Mouse (Mus musculus) testis, adult 2 months (tissue): ENCODE data around the gene Atp6v1g2. TPM values are rescaled to one million over a fixed set of nuclear protein-coding genes. Genes with fewer than 3 reads are reported as not detected.

ENCODE experiments used
- H3K27ac ChIP-seq: fragments of 200-500 bp; 2 replicates; pipeline ENCODE4 v1.5.1; 2012; ENCODE audit warnings: low read depth, low read length; ENCODE audit not compliant: control insufficient read depth, insufficient read depth
- H3K27me3 ChIP-seq: fragments of 200-500 bp; 2 replicates; pipeline ENCODE4 v1.6.1; 2012; ENCODE audit warnings: mild to moderate bottlenecking, low read length, moderate library complexity; ENCODE audit not compliant: control insufficient read depth, insufficient read depth
- H3K36me3 ChIP-seq: fragments of 200-500 bp; 2 replicates; pipeline ENCODE4 v1.6.1; 2012; ENCODE audit warnings: mild to moderate bottlenecking, low read length; ENCODE audit not compliant: control insufficient read depth, insufficient read depth
- H3K4me1 ChIP-seq: fragments of 200-500 bp; 2 replicates; pipeline ENCODE4 v1.6.1; 2012; ENCODE audit warnings: low read length; ENCODE audit not compliant: control insufficient read depth, insufficient read depth
- H3K4me3 ChIP-seq: fragments of 200-500 bp; 2 replicates; pipeline ENCODE4 v1.5.1; 2012; ENCODE audit warnings: low read depth, mild to moderate bottlenecking, low read length, moderate library complexity, mixed read lengths; ENCODE audit not compliant: control insufficient read depth
- CTCF ChIP-seq: fragments of 200-500 bp; IDR thresholded peaks from 2 replicates; pipeline ENCODE4 v1.5.1; 2012; ENCODE audit warnings: low read depth, mild to moderate bottlenecking, inconsistent platforms, low read length, moderate library complexity; ENCODE audit not compliant: control insufficient read depth, insufficient read depth, insufficient replicate concordance
- POLR2A ChIP-seq: fragments of 200-500 bp; IDR thresholded peaks from 2 replicates; pipeline ENCODE4 v1.6.1; 2012; ENCODE audit warnings: low read depth, mild to moderate bottlenecking, inconsistent platforms, low read length, moderate library complexity; ENCODE audit not compliant: control insufficient read depth
- polyA plus RNA-seq: library from polyadenylated mRNA; depleted of rRNA; stranded (reverse); fragments of >200 nt; gene quantifications from 2 replicates; pipeline ENCODE4 v1.2.3, GENCODE M21; 2012

The Atp6v1g2 gene
- polyA plus RNA-seq, 1 experiment = 11.7 TPM

GRCm38 (mm10) chr17:35219601-35220041 is 13.8 kb upstream of the Atp6v1g2 start:
- no peaks in the 10 kb centered on the region for H3K27me3 ChIP-seq
- TF ChIP-seq CTCF (no peak), POLR2A (no peak)
- H3K27ac ChIP-seq = no peak overlapping the region
- peaks cover 10% of the 10 kb centered on the region for H3K4me1 ChIP-seq
- H3K36me3 ChIP-seq = no peaks in the 10 kb centered on the region
- no peak overlapping the region for H3K4me3 ChIP-seq

DNA sequence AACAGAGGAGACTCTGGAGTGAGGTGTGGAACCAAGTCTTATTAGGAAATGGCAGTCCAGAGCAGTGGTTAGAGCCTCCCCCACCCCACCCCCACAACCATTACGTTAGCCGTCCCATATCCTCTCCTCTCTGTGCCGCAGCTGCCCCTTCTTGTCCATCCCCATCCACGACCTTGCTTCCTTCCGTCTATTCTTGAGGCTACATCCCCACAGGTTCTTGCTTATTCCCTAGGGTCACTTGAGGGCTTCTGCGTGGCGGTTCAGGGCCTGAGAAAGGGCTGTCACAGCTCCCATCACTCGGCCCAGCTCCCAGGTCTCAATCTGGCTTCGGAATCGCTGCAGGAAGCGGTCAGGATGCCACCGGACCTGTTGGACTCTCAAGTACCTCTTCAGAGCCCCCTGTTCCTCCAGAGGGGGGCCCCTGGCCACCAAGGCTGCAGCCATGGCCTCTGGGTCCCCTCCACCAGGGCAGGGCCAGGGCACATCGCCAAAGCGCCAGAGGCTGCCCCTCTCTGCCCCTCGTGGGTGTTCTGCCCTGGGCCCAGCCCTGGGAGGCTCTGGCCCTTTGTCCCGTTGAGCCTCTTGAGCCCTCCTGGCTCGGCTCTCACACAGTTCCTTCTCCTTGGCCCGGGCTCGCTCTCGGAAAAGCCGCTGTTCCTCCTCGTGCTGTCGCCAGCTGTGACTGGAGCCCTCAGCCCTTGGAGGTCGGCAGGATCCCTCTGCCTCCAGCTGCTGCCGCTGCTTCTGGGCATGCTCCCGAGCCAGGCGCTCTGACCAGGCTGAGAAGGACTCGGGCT is 13.1 kb upstream of the Atp6v1g2 start, which contains the start of gene Gm16181:
Gene Gm16181 (plus strand): TSS at position 679 of the 797 bp plus-strand sequence.
- H3K27ac ChIP-seq = no peak within 1 kb of the TSS
- TF ChIP-seq POLR2A (no peak), CTCF (no peak)
- peak within 1 kb of the TSS; percentile 44 for H3K4me3 ChIP-seq
- no peaks in the 10 kb centered on the region for H3K27me3 ChIP-seq
- peaks cover 10% of the 10 kb centered on the region for H3K4me1 ChIP-seq
- H3K36me3 ChIP-seq = no peaks in the 10 kb centered on the region

DNA sequence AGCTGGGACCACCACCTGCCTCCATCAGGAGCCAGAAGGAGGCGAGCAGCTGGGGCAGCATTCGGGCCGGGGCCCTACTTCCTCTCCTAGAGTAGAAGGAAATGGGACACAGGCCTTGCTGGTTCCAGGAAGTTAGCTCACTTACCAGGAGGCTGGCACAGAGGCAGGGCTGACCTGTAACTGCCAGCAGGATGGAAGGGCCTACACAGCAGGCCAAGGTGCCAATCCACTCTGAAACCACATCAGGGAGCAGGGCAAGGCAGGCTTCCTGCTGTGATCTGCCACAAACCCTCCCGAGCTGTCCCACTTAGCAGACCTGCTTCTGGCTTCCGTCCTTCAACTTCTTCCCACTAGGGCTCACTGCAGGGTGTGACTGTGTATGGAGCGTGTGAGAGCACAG is 11.2 kb upstream of the Atp6v1g2 start:
- Histone ChIP-seq H3K27me3 (no peaks in the 10 kb centered on the region), H3K36me3 (no peaks in the 10 kb centered on the region), H3K4me3 (no peak overlapping the region), H3K27ac (no peak overlapping the region; the same call in 1 of the 2 replicates), H3K4me1 (peaks cover 19% of the 10 kb centered on the region)
- TF ChIP-seq CTCF (no peak), POLR2A (no peak)

GRCm38 (mm10) chr17:35224641-35225040 is 8.8 kb upstream of the Atp6v1g2 start:
- Histone ChIP-seq H3K4me1 (peaks cover 20% of the 10 kb centered on the region), H3K4me3 (no peak overlapping the region), H3K27me3 (no peaks in the 10 kb centered on the region), H3K27ac (no peak overlapping the region), H3K36me3 (no peaks in the 10 kb centered on the region)
- no peak for TF ChIP-seq POLR2A
- TF ChIP-seq CTCF = no peak

GRCm38 (mm10) chr17:35225456-35225855 is 8.0 kb upstream of the Atp6v1g2 start:
- peaks cover 18% of the 10 kb centered on the region for H3K4me1 ChIP-seq
- peak overlapping the region; percentile 64 for H3K27ac ChIP-seq
- no peak for TF ChIP-seq POLR2A
- TF ChIP-seq CTCF = no peak
- no peaks in the 10 kb centered on the region for H3K36me3 ChIP-seq
- no peaks in the 10 kb centered on the region for H3K27me3 ChIP-seq
- H3K4me3 ChIP-seq = no peak overlapping the region

DNA sequence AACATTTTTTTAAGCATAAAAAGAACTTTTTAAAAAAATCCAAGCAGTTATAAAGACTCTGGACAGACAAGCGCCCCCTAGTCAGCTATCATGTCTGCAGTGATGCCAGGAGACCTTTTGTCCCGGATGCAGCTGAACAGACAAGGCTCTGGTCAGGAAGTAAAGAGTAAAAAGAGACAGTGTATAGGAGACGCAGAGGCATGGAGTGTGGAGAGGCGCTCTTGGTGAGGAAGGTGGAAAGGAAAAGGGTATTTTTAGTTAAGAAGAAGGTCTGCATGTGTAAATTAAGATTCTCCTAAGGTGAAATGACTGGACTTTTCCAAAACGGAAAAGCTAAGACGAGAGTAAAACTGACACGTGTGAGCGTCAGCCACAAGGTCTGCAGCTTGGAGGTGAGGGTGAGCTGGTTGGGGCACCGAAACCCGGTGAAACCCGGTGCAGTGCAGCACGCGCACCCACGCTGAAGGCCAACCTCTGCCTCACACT is 6.9 kb upstream of the Atp6v1g2 start:
- no peaks in the 10 kb centered on the region; the same call in 1 of the 2 replicates for H3K36me3 ChIP-seq
- no peaks in the 10 kb centered on the region for H3K27me3 ChIP-seq
- H3K4me3 ChIP-seq = no peak overlapping the region
- H3K27ac ChIP-seq = peak overlapping the region; percentile 80
- peaks cover 16% of the 10 kb centered on the region for H3K4me1 ChIP-seq
- TF ChIP-seq CTCF (no peak), POLR2A (no peak)

DNA sequence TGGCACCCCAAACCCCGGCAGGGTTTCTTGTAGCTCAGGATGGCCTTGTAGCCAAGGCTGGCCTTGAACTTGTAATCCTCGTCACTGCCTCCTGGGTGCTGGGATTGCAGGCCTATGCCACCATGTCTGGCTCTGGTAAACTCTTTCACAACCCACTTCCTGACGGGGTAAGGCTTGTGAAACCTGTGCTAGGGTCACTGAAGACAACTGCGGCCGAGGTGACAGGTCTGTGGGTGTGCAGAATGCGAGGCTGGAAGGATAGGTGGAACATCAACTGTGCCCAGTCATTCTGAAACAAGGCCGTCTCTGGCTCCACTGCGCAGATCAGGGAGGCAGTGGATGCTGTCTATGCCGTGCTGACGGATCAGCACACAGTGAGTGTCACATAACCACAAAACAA is 2.4 kb upstream of the Atp6v1g2 start:
- Histone ChIP-seq H3K27me3 (no peaks in the 10 kb centered on the region), H3K4me3 (no peak overlapping the region), H3K36me3 (no peaks in the 10 kb centered on the region; the same call in 1 of the 2 replicates), H3K27ac (peak overlapping the region; percentile 47), H3K4me1 (peaks cover 23% of the 10 kb centered on the region)
- TF ChIP-seq CTCF (no peak), POLR2A (no peak)
